Mouse (Mus musculus) CH12.LX (cell line): ENCODE measurements at regions not wholly inside any gene's neighbourhood (a gene's known extent, or its start where the extent isn't known, plus 50 kb on each side); places are given as distances from the start of the nearest gene placed in this dataset.

Experiments
- DNase-seq: peaks from one replicate; pipeline ENCODE4 v3.0.0-alpha.2; 2013; ENCODE audit errors: extremely low read depth
- H3K27ac ChIP-seq: 2 replicates; pipeline ENCODE4 v1.5.1; 2012; ENCODE audit warnings: low read depth, mild to moderate bottlenecking, control low read depth, moderate library complexity; ENCODE audit not compliant: insufficient read depth
- H3K27me3 ChIP-seq: replicated peaks from 2 replicates; pipeline ENCODE3; 2012; ENCODE audit warnings: inconsistent platforms
- H3K36me3 ChIP-seq, 2 experiments: replicated peaks in 1 of 2; 2 replicates each; pipeline versions ENCODE3 to v1.6.1; 2012; ENCODE audit warnings: inconsistent platforms in 1 of 2, low read length in 1 of 2, mild to moderate bottlenecking in 1 of 2, mixed read lengths in 1 of 2, moderate library complexity in 1 of 2; ENCODE audit not compliant: control insufficient read depth in 1 of 2, insufficient read depth in 1 of 2
- H3K4me1 ChIP-seq, 2 experiments: 2 replicates each; pipeline ENCODE4 v1.6.1; 2012; ENCODE audit warnings: inconsistent platforms in 1 of 2, moderate library complexity in 1 of 2; ENCODE audit not compliant: insufficient read depth in 2 of 2, control insufficient read depth in 1 of 2
- H3K4me2 ChIP-seq: 2 replicates; pipeline ENCODE4 v1.6.1; 2012; ENCODE audit warnings: low read depth, mild to moderate bottlenecking, control low read depth; ENCODE audit not compliant: poor library complexity, insufficient read depth, severe bottlenecking
- H3K4me3 ChIP-seq, 3 experiments: fragments of 150-350 bp in 1 of 3; sonication (generic) in 1 of 3; replicated peaks in 1 of 3; 2 replicates each; pipeline versions ENCODE3 to v1.5.1; 2011 to 2012; ENCODE audit warnings: low read depth in 2 of 3, low read length in 2 of 3, mild to moderate bottlenecking in 2 of 3, moderate library complexity in 2 of 3, control low read depth in 1 of 3, improper control_type of control experiment in 1 of 3, inconsistent platforms in 1 of 3, mixed read lengths in 1 of 3; ENCODE audit not compliant: poor library complexity in 1 of 3
- H3K79me2 ChIP-seq: replicated peaks from 2 replicates; pipeline ENCODE4 v1.6.1; 2012; ENCODE audit warnings: mild to moderate bottlenecking, moderate library complexity; ENCODE audit not compliant: control insufficient read depth, poor library complexity, insufficient read depth, severe bottlenecking; ENCODE audit errors: extremely low read depth
- H3K9ac ChIP-seq: 2 replicates; pipeline ENCODE4 v1.6.1; 2012; ENCODE audit warnings: low read depth, mild to moderate bottlenecking, control low read depth, moderate library complexity; ENCODE audit not compliant: insufficient read depth
- H3K9me3 ChIP-seq: replicated peaks from 2 replicates; pipeline ENCODE3; 2012; ENCODE audit warnings: low read length, inconsistent platforms, mixed read lengths
- BHLHE40 ChIP-seq: IDR thresholded peaks from 2 replicates; pipeline ENCODE4 v1.6.1; 2011; ENCODE audit warnings: mild to moderate bottlenecking, low read depth, low read length, improper control_type of control experiment
- CHD1 ChIP-seq: IDR thresholded peaks from 2 replicates; pipeline ENCODE4 v1.6.1; 2012; ENCODE audit warnings: low read depth, low read length, improper control_type of control experiment, inconsistent platforms
- CTCF ChIP-seq, 2 experiments: IDR thresholded peaks in 1 of 2; conservative IDR thresholded peaks in 1 of 2; 2 replicates each; pipeline ENCODE4 v1.5.1; 2011 to 2012; ENCODE audit warnings: low read depth in 2 of 2, low read length in 2 of 2, improper control_type of control experiment in 1 of 2, inconsistent platforms in 1 of 2, mild to moderate bottlenecking in 1 of 2, moderate library complexity in 1 of 2
- E2F4 ChIP-seq: IDR thresholded peaks from 2 replicates; pipeline ENCODE4 v1.6.1; 2011; ENCODE audit warnings: low read depth, low read length, improper control_type of control experiment; ENCODE audit not compliant: insufficient replicate concordance
- ELF1 ChIP-seq: IDR thresholded peaks from 2 replicates; pipeline ENCODE4 v1.6.1; 2014; ENCODE audit warnings: low read depth, mild to moderate bottlenecking, inconsistent platforms, low read length, improper control_type of control experiment
- EP300 ChIP-seq: IDR thresholded peaks from 2 replicates; pipeline ENCODE4 v1.6.1; 2011; ENCODE audit warnings: low read length, improper control_type of control experiment
- IRF4 ChIP-seq: IDR thresholded peaks from 2 replicates; pipeline ENCODE4 v1.6.1; 2014; ENCODE audit warnings: low read depth, mild to moderate bottlenecking, inconsistent platforms, low read length, improper control_type of control experiment
- JUND ChIP-seq: conservative IDR thresholded peaks from 2 replicates; pipeline ENCODE4 v1.6.1; 2011; ENCODE audit warnings: low read depth, low read length, improper control_type of control experiment
- MAFK ChIP-seq: IDR thresholded peaks from 2 replicates; pipeline ENCODE4 v1.6.1; 2011; ENCODE audit warnings: low read length, improper control_type of control experiment; ENCODE audit not compliant: insufficient replicate concordance
- MAX ChIP-seq: IDR thresholded peaks from 2 replicates; pipeline ENCODE4 v1.6.1; 2011; ENCODE audit warnings: low read length, improper control_type of control experiment
- MAZ ChIP-seq: IDR thresholded peaks from 2 replicates; pipeline ENCODE4 v1.6.1; 2012; ENCODE audit warnings: low read depth, mild to moderate bottlenecking, inconsistent platforms, low read length, improper control_type of control experiment, moderate library complexity
- MEF2A ChIP-seq: IDR thresholded peaks from 2 replicates; pipeline ENCODE4 v1.6.1; 2014; ENCODE audit warnings: low read depth, mild to moderate bottlenecking, inconsistent platforms, low read length, improper control_type of control experiment, borderline replicate concordance
- MYC ChIP-seq: IDR thresholded peaks from 2 replicates; pipeline ENCODE4 v1.6.1; 2011; ENCODE audit warnings: low read depth, mild to moderate bottlenecking, improper control_type of control experiment, low read length
- NRF1 ChIP-seq: IDR thresholded peaks from 2 replicates; pipeline ENCODE4 v1.6.1; 2014; ENCODE audit warnings: low read depth, mild to moderate bottlenecking, inconsistent platforms, low read length, improper control_type of control experiment, moderate library complexity
- PAX5 ChIP-seq: IDR thresholded peaks from 2 replicates; pipeline ENCODE4 v1.6.1; 2012; ENCODE audit warnings: low read length, inconsistent platforms, mixed read lengths
- POLR2A ChIP-seq: IDR thresholded peaks from 2 replicates; pipeline ENCODE4 v1.6.1; 2011; ENCODE audit warnings: low read depth, mild to moderate bottlenecking, improper control_type of control experiment, low read length
- POLR2AphosphoS2 ChIP-seq: IDR thresholded peaks from 2 replicates; pipeline ENCODE4 v1.6.1; 2011; ENCODE audit warnings: low read depth, low read length, improper control_type of control experiment
- SIN3A ChIP-seq: IDR thresholded peaks from 2 replicates; pipeline ENCODE4 v1.6.1; 2012; ENCODE audit warnings: low read length, improper control_type of control experiment, inconsistent platforms
- TBP ChIP-seq: conservative IDR thresholded peaks from 2 replicates; pipeline ENCODE4 v1.6.1; 2011; ENCODE audit warnings: low read depth, low read length, improper control_type of control experiment
- TCF12 ChIP-seq: IDR thresholded peaks from 2 replicates; pipeline ENCODE4 v1.6.1; 2014; ENCODE audit warnings: low read depth, mild to moderate bottlenecking, inconsistent platforms, low read length, improper control_type of control experiment
- USF1 ChIP-seq: IDR thresholded peaks from 2 replicates; pipeline ENCODE4 v1.6.1; 2014; ENCODE audit warnings: low read depth, mild to moderate bottlenecking, inconsistent platforms, low read length, improper control_type of control experiment
- ZC3H11A ChIP-seq: IDR thresholded peaks from 2 replicates; pipeline ENCODE4 v1.6.1; 2012; ENCODE audit warnings: low read depth, mild to moderate bottlenecking, inconsistent platforms, low read length, improper control_type of control experiment
- ZMIZ1 ChIP-seq: IDR thresholded peaks from 2 replicates; pipeline ENCODE4 v1.6.1; 2012; ENCODE audit warnings: low read depth, mild to moderate bottlenecking, inconsistent platforms, low read length, improper control_type of control experiment
- ZNF384 ChIP-seq: IDR thresholded peaks from 2 replicates; pipeline ENCODE4 v1.6.1; 2012; ENCODE audit warnings: low read depth, low read length, improper control_type of control experiment, inconsistent platforms
- dilution Hi-C: fragments of 300-500 bp; cut with MboI; formaldehyde crosslinking; loops from 2 replicates; pipeline ENCODE4 v1.14.3; 2020; ENCODE audit warnings: low sequenced_read_pairs; ENCODE audit not compliant: extremely low pct_unique_long_range_greater_than_20kb, extremely low pct_ligation_motif_present
- in situ Hi-C: fragments of 300-500 bp; cut with MboI; formaldehyde crosslinking; loops from 3 replicates; pipeline ENCODE4 v1.14.3; 2019; ENCODE audit warnings: low sequenced_read_pairs, low pct_ligation_motif_present, low pct_unique_long_range_greater_than_20kb, mixed read lengths

DNA sequence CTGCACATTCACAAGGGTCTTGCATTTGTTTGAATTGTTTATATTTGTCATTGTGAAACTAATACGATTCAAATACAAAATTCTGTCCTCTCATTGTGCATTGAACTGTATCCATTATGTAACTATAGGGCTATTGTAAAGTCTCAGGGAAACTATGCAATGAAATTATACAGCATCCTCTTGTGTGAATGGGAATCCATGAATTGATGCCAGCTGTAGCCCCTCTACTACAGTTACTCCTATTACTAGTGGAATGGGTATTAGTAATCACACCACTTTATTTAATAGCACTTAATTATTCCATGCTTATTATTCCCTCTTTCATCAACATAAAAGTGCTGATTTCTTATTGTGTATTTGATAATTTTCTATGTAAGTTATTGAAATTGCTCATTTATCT, 232.4 kb upstream of the Pcdh17 start:
- no peaks in the 10 kb centered on the region for H3K4me1 ChIP-seq
- TF ChIP-seq ELF1: no peak
- no peak for TF ChIP-seq MAFK
- no peak for TF ChIP-seq SIN3A
- TF ChIP-seq POLR2A: no peak
- no peak for TF ChIP-seq MYC
- TF ChIP-seq BHLHE40: no peak
- no peak for TF ChIP-seq NRF1
- TF ChIP-seq MEF2A: no peak
- TF ChIP-seq EP300: no peak
- no peak for TF ChIP-seq TCF12
- no peak for TF ChIP-seq ZMIZ1
- no peak for TF ChIP-seq USF1
- no peak for TF ChIP-seq IRF4
- TF ChIP-seq POLR2AphosphoS2: no peak
- no peak for TF ChIP-seq MAX
- no peak for TF ChIP-seq ZNF384
- H3K36me3 ChIP-seq: no peaks in the 10 kb centered on the region
- H3K27me3 ChIP-seq: no peaks in the 10 kb centered on the region
- no peak overlapping the region for H3K4me2 ChIP-seq
- H3K9ac ChIP-seq: no peak overlapping the region
- no peaks in the 10 kb centered on the region for H3K79me2 ChIP-seq
- no peak overlapping the region for H3K27ac ChIP-seq
- in situ Hi-C loops: no loop called here
- H3K4me3 ChIP-seq: no peak overlapping the region
- dilution Hi-C loops: no loop called here
- no peaks in the 10 kb centered on the region for H3K9me3 ChIP-seq
- no peak for DNase-seq

DNA sequence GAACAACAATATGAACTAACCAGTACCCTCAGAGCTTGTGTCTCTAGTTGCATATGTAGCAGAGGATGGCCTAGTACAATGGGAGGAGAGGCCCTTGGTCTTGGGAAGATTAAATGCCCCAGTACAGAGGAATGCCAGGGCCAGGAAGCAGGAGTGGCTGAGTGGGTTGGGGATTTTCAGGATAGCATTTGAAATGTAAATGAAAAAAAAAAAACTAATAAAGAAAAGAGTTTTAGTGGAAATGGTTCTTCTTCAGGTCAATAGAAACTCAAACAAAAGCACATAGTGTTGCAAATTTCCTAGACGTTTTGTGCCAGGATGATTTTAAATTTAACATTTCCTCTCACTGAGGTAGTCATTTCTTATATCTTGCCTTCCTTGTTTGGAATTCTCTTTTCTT, 220.4 kb upstream of the Pcdh17 start:
- no peak for TF ChIP-seq PAX5
- TF ChIP-seq MYC: no peak
- TF ChIP-seq, all 38 proteins: peak for 0
- in situ Hi-C loops (no loop called here), dilution Hi-C loops (no loop called here)
- H3K79me2 ChIP-seq: no peaks in the 10 kb centered on the region
- peaks cover 12% of the 10 kb centered on the region for H3K9me3 ChIP-seq
- H3K27ac ChIP-seq: no peak overlapping the region
- no peak overlapping the region for H3K4me3 ChIP-seq
- no peaks in the 10 kb centered on the region for H3K36me3 ChIP-seq
- DNase-seq: no peak
- no peak overlapping the region for H3K9ac ChIP-seq
- H3K4me2 ChIP-seq: no peak overlapping the region
- no peaks in the 10 kb centered on the region for H3K27me3 ChIP-seq
- H3K4me1 ChIP-seq: no peaks in the 10 kb centered on the region

DNA sequence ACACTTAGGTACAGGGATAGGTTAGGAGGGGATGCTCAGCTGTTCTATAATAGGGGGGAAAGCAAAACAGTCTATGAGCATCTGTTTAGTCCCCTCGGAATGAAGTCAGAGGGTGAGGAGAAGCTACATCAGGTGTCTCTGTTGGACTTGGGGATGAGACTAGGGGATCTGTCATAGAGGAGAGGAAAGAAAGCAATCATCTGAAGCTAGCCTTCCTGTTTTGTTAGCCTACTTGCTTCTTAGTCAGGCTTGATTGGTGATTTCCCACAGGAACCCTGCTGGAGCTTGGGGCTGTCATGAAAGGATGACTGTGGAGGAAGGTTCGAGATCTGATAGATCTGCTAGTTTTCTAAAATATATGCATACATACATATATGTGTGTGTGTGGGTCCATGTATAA, 219.4 kb upstream of the Pcdh17 start:
- dilution Hi-C loops: no loop called here
- Histone ChIP-seq H3K27me3 (no peaks in the 10 kb centered on the region), H3K36me3 (no peaks in the 10 kb centered on the region), H3K4me1 (no peaks in the 10 kb centered on the region), H3K9me3 (peaks cover 12% of the 10 kb centered on the region), H3K4me3 (no peak overlapping the region), H3K27ac (no peak overlapping the region), H3K79me2 (no peaks in the 10 kb centered on the region), H3K9ac (no peak overlapping the region), H3K4me2 (no peak overlapping the region)
- DNase-seq: no peak
- in situ Hi-C loops: no loop called here
- TF ChIP-seq USF1 (no peak), ZC3H11A (no peak), E2F4 (no peak), TBP (no peak), MYC (no peak), IRF4 (no peak), JUND (no peak), MAZ (no peak), EP300 (no peak), NRF1 (no peak), CHD1 (no peak), CTCF (conservative IDR thresholded peaks at IDR 0.05 in 1 of 2, IDR thresholded peaks at IDR 0.05 in 1 of 2; ENCODE audit: low read depth in 2 of 2, low read length in 2 of 2) (no peak)
